ENCODE assay signal across 10 mouse cellular contexts in the genomic region with DNA sequence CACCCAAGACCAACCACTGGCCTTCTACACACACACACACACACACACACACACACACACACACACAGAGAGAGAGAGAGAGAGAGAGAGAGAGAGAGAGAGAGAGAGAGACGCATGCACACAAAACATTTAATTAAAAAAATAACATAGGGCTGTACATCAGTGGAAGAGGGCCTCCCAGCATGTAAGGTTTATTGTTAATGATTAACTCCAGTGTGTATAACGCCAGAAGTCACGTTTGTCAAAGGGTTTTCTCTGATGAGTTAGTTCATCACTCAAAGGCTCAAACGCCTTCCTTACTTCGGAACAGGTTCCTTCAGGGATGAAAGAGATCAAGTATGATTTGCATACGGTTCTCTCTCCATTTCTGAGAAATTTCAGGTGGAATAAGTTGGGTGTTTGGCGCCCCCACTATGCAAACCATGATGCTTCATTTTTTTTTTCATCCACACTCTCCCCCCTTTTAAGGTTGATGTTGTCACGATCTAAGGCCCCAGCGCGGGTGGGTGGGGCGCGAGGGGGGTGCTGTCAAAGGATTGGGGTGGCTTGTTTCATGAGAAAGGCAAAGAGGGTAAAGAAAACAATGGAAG. TPM values are rescaled to one million over a fixed set of nuclear protein-coding genes. Genes with fewer than 3 reads are reported as not detected.
A peak's percentile ranks its signal among the peaks of the same experiment; 100 is the strongest.
DNase-seq lines count a peak whose midpoint lies in the region; ATAC-seq and TF ChIP-seq lines count a peak whose summit lies in the region.
"Had no signal": no experiment of that assay in that cellular context is flagged by ENCODE, and none has a peak within 500 bp of the region (broad histone marks: within the 10 kb centered on the region; RNA-seq: fewer than 3 reads in every experiment).

No protein-coding gene starts in this region.

- intact Hi-C loops in heart, postnatal 36 days (cut with DNase I): no loop called here

- peaks cover 48% of the 10 kb centered on the region for H3K27me3 ChIP-seq in heart, embryonic 10.5 days (ENCODE audit: insufficient read depth, poor library complexity, severe bottlenecking)
- peaks cover 44% of the 10 kb centered on the region for H3K27me3 ChIP-seq in liver, embryonic 12.5 days (replicated peaks)
- no peaks in the 10 kb centered on the region for H3K27me3 ChIP-seq in stomach, postnatal 0 days (ENCODE audit: control insufficient read depth, insufficient read depth, low read length)

- no peak overlapping the region for H3K27ac ChIP-seq in heart, embryonic 10.5 days
- no peak overlapping the region for H3K27ac ChIP-seq in liver, embryonic 12.5 days
- no peak overlapping the region for H3K27ac ChIP-seq in stomach, postnatal 0 days (replicated peaks)

- no peak for DNase-seq in heart, embryonic 10.5 days (ENCODE audit: low spot score)
- no peak for DNase-seq in heart, postnatal 36 days
- DNase-seq in right cerebral cortex, adult 2 months (ENCODE audit: low spot score in 2 of 2): peak; percentile 36 to 37
- DNase-seq in right cerebral cortex, postnatal 14 days: no peak
- no peak for DNase-seq in stomach, postnatal 0 days (ENCODE audit: low spot score)
- DNase-seq in adrenal gland, postnatal 10 days: no peak
- no peak for DNase-seq in adrenal gland, adult 8-10 months
- DNase-seq: layer of hippocampus, adult 9-11 months; right cerebral cortex, adult 18-20 months had no signal

- no peaks in the 10 kb centered on the region for H3K36me3 ChIP-seq in heart, embryonic 10.5 days
- no peaks in the 10 kb centered on the region for H3K36me3 ChIP-seq in liver, embryonic 12.5 days
- H3K36me3 ChIP-seq in stomach, postnatal 0 days (ENCODE audit: control insufficient read depth, insufficient read depth, low read length): no peaks in the 10 kb centered on the region

- TF ChIP-seq EP300 in stomach, postnatal 0 days (optimal IDR thresholded peaks at IDR 0.05): no peak

- H3K4me2 ChIP-seq in liver, embryonic 12.5 days: peak overlapping the region; percentile 67
- peak overlapping the region; percentile 72 for H3K4me2 ChIP-seq in stomach, postnatal 0 days (replicated peaks; ENCODE audit: low read depth)

- H3K4me1 ChIP-seq in heart, embryonic 10.5 days: peaks cover 16% of the 10 kb centered on the region
- H3K4me1 ChIP-seq in liver, embryonic 12.5 days: 0 out of 2 replicates have a peak, but pooled peaks cover 2% of the 10 kb centered on the region
- H3K4me1 ChIP-seq in stomach, postnatal 0 days (replicated peaks; ENCODE audit: control insufficient read depth, insufficient read depth): no peaks in the 10 kb centered on the region

- no peaks in the 10 kb centered on the region for H3K9me3 ChIP-seq in heart, embryonic 10.5 days
- no peaks in the 10 kb centered on the region for H3K9me3 ChIP-seq in liver, embryonic 12.5 days (replicated peaks)
- H3K9me3 ChIP-seq in stomach, postnatal 0 days (ENCODE audit: control insufficient read depth, low read length): no peaks in the 10 kb centered on the region

- peak overlapping the region; percentile 77 for H3K4me3 ChIP-seq in heart, embryonic 10.5 days
- 0 out of 2 replicates have a peak overlapping the region, but pooled peaks have one; percentile 53 for H3K4me3 ChIP-seq in liver, embryonic 12.5 days
- H3K4me3 ChIP-seq in stomach, postnatal 0 days (ENCODE audit: low read depth, low read length): peak overlapping the region; percentile 51

- 42% methylated on average over 12 of the region's 12 CpGs for WGBS in heart, embryonic 10.5 days
- 36% methylated on average over 12 of the region's 12 CpGs for WGBS in liver, embryonic 12.5 days (ENCODE audit: insufficient replicate concordance)
- WGBS in stomach, postnatal 0 days: 28% methylated on average over 12 of the region's 12 CpGs

- TF ChIP-seq CTCF in stomach, postnatal 0 days (IDR thresholded peaks at IDR 0.05; ENCODE audit: low read depth): no peak

- H3K9ac ChIP-seq in liver, embryonic 12.5 days: no peak overlapping the region
- no peak overlapping the region for H3K9ac ChIP-seq in stomach, postnatal 0 days (ENCODE audit: low read length)

- no peak for ATAC-seq in liver, embryonic 12.5 days
- ATAC-seq in stomach, postnatal 0 days (ENCODE audit: low FRiP score, low TSS enrichment): no peak

RNA-seq across cellular contexts. Expression of a gene that starts 21.2 kb away (rescaled TPM):
- 7.4 and 8.3 TPM in 2 replicates for polyA plus RNA-seq in heart, embryonic 10.5 days (2016; fragmentation: Nextera tagmentation; extraction: Ambion mirVana)
- 1 to 10 TPM; 1.5 to 4.4 TPM for total RNA-seq in heart, postnatal 36 days (2021)
- polyA plus RNA-seq in liver, embryonic 12.5 days (2016; fragmentation: Nextera tagmentation; extraction: Ambion mirVana): 3.4 and 3.9 TPM in 2 replicates
- polyA plus RNA-seq in stomach, postnatal 0 days (2015; fragmentation: Nextera tagmentation; extraction: Ambion mirVana): 9.6 and 10.6 TPM in 2 replicates
- total RNA-seq in adrenal gland, postnatal 10 days (2021): 10 to 100 TPM; 14.9 to 24.9 TPM
- 10 to 100 TPM; 38.5 to 62.4 (median 55.9) TPM for total RNA-seq in adrenal gland, adult 8-10 months (2022)

RNA-seq across cellular contexts. Expression of a gene that starts 21.5 kb away (rescaled TPM):
- polyA plus RNA-seq in heart, embryonic 10.5 days (2016; fragmentation: Nextera tagmentation; extraction: Ambion mirVana): 9.5 and 12.5 TPM in 2 replicates
- total RNA-seq in heart, postnatal 36 days (2021): 10 to 100 TPM; 16.0 to 16.2 TPM
- polyA plus RNA-seq in liver, embryonic 12.5 days (2016; fragmentation: Nextera tagmentation; extraction: Ambion mirVana): 5.9 and 6.9 TPM in 2 replicates
- polyA plus RNA-seq in stomach, postnatal 0 days (2015; fragmentation: Nextera tagmentation; extraction: Ambion mirVana): 1.9 and 2.3 TPM in 2 replicates
- 10 to 100 TPM; 15.9 to 19.1 TPM for total RNA-seq in adrenal gland, postnatal 10 days (2021)
- 10 to 100 TPM; 21.7 to 24.3 (median 22.7) TPM for total RNA-seq in adrenal gland, adult 8-10 months (2022)

Comparison
In these comparisons a context has a peak if more than half of its experiments do, and no peak if none do; other contexts are left out.
1. DNase-seq: peak in right cerebral cortex, adult 2 months (2 of 2); none in heart, embryonic 10.5 days (single experiment), heart, postnatal 36 days (0 of 2), right cerebral cortex, postnatal 14 days (single experiment), stomach, postnatal 0 days (single experiment), adrenal gland, postnatal 10 days (single experiment) and adrenal gland, adult 8-10 months (single experiment).
2. Peak in every context shown above with its lines, with median percentiles within 50 percentile points of each other: H3K4me3 ChIP-seq.